Mouse (Mus musculus): Measurements from ENCODE around the gene Clstn3. TPM values are rescaled to one million over a fixed set of nuclear protein-coding genes. Genes with fewer than 3 reads are reported as not detected.
"Not testable (repeated sequence)": the region's sequence is repeated elsewhere in the genome, so short reads cannot be mapped to it uniquely, and the experiment has no call there.

The Clstn3 gene
- total and polyA plus RNA-seq, 3 experiments, result 17.7 to 126 (median 21.4) TPM

GRCm38 (mm10) chr6:124512355-124512836 is 47.8 kb upstream of the Clstn3 start, which contains the start of gene C1ra (continued):
- no peak for TF ChIP-seq JUND (conservative IDR thresholded peaks at IDR 0.05; ENCODE audit: low read depth, low read length)
- TF ChIP-seq MAZ (IDR thresholded peaks at IDR 0.05; ENCODE audit: low read depth, low read length), result no peak
- 0 out of 2 replicates have a peak, but pooled peaks have one; percentile 16 for TF ChIP-seq BHLHE40 (IDR thresholded peaks at IDR 0.05; ENCODE audit: low read depth, low read length)
- peak; percentile 73 to 79 for TF ChIP-seq CTCF (conservative IDR thresholded peaks at IDR 0.05 in 1 of 2, IDR thresholded peaks at IDR 0.05 in 1 of 2; ENCODE audit: low read depth in 2 of 2, low read length in 2 of 2)
- TF ChIP-seq MEF2A (IDR thresholded peaks at IDR 0.05; ENCODE audit: borderline replicate concordance, low read depth, low read length), result 0 out of 2 replicates have a peak, but pooled peaks have one; percentile 24
- TF ChIP-seq SIN3A (IDR thresholded peaks at IDR 0.05; ENCODE audit: low read length), result no peak; the same call in 1 of the 2 replicates
- peak; percentile 92 for TF ChIP-seq ZNF384 (IDR thresholded peaks at IDR 0.05; ENCODE audit: low read depth, low read length)
- no peak for TF ChIP-seq MAFK (IDR thresholded peaks at IDR 0.05; ENCODE audit: insufficient replicate concordance, low read length)
- TF ChIP-seq ZC3H11A (IDR thresholded peaks at IDR 0.05; ENCODE audit: low read depth, low read length), result no peak
- no peak for TF ChIP-seq HCFC1 (IDR thresholded peaks at IDR 0.05; ENCODE audit: low read depth, low read length)
- no peak for TF ChIP-seq TCF12 (IDR thresholded peaks at IDR 0.05; ENCODE audit: low read depth, low read length)
- peak; percentile 79 for TF ChIP-seq SMC3 (IDR thresholded peaks at IDR 0.05; ENCODE audit: low read depth, low read length)

- DNase-seq (ENCODE audit: extremely low read depth), result no peak
- no peak overlapping the region for H3K4me3 ChIP-seq (replicated peaks in 1 of 3; ENCODE audit: low read depth in 2 of 3, low read length in 2 of 3, poor library complexity in 1 of 3)
- no peak overlapping the region for H3K27ac ChIP-seq (ENCODE audit: insufficient read depth, low read depth)
- peaks cover 0 to 11% of the 10 kb centered on the region in 2 experiments; a peak in 2 of 4 replicates for H3K4me1 ChIP-seq (ENCODE audit: control insufficient read depth in 1 of 2, insufficient read depth in 2 of 2)
- peaks cover 0 to 6% of the 10 kb centered on the region in 2 experiments for H3K36me3 ChIP-seq (replicated peaks in 1 of 2; ENCODE audit: control insufficient read depth in 1 of 2, insufficient read depth in 1 of 2, low read length in 1 of 2)
- dilution Hi-C loops (cut with MboI; ENCODE audit: extremely low pct_ligation_motif_present, extremely low pct_unique_long_range_greater_than_20kb, low sequenced_read_pairs) (no loop called here), in situ Hi-C loops (cut with MboI; ENCODE audit: low pct_ligation_motif_present, low pct_unique_long_range_greater_than_20kb, low sequenced_read_pairs) (no loop called here)
- no peaks in the 10 kb centered on the region for H3K27me3 ChIP-seq (replicated peaks)
- no peak overlapping the region for H3K9ac ChIP-seq (ENCODE audit: insufficient read depth, low read depth)
- H3K9me3 ChIP-seq (replicated peaks; ENCODE audit: low read length), result no peaks in the 10 kb centered on the region
- H3K4me2 ChIP-seq (ENCODE audit: insufficient read depth, low read depth, poor library complexity, severe bottlenecking), result 0 out of 2 replicates have a peak overlapping the region, but pooled peaks have one; percentile 4
- no peaks in the 10 kb centered on the region for H3K79me2 ChIP-seq (replicated peaks; ENCODE audit: control insufficient read depth, extremely low read depth, insufficient read depth, poor library complexity, severe bottlenecking)
- no peak for TF ChIP-seq JUND (conservative IDR thresholded peaks at IDR 0.05; ENCODE audit: low read depth, low read length)
- TF ChIP-seq MXI1 (IDR thresholded peaks at IDR 0.05; ENCODE audit: low read depth, low read length), result no peak
- no peak for TF ChIP-seq NRF1 (IDR thresholded peaks at IDR 0.05; ENCODE audit: low read depth, low read length)
Measured at GRCm38 (mm10) chr6:124511936-124512335, 47.3 kb upstream of the Clstn3 start.

DNA sequence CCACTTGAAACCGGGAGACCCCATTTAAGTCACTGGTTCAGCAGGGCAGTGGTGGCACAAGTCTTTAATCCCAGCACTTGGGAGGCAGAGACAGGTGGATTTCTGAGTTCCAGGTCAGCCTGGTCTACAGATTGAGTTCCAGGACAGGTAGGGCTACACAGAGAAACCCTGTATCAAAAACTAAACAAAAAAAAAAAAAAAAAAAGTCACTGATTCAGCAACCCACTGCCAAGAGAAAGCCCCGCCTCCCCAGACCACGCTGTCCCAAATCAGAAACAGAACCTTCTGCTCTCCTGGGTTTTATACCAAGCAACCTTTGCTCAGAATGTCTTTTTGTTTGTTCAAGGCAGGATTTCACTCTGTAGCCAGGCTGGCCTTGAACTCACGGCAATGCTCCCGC is 44.6 kb upstream of the Clstn3 start:
- dilution Hi-C loops (cut with MboI; ENCODE audit: extremely low pct_ligation_motif_present, extremely low pct_unique_long_range_greater_than_20kb, low sequenced_read_pairs); H3K9me3 ChIP-seq (replicated peaks; ENCODE audit: low read length); H3K36me3 ChIP-seq (replicated peaks in 1 of 2; ENCODE audit: control insufficient read depth in 1 of 2, insufficient read depth in 1 of 2, low read length in 1 of 2); H3K9ac ChIP-seq (ENCODE audit: insufficient read depth, low read depth); DNase-seq (ENCODE audit: extremely low read depth); H3K27me3 ChIP-seq (replicated peaks); H3K4me3 ChIP-seq (replicated peaks in 1 of 3; ENCODE audit: low read depth in 2 of 3, low read length in 2 of 3, poor library complexity in 1 of 3); H3K79me2 ChIP-seq (replicated peaks; ENCODE audit: control insufficient read depth, extremely low read depth, insufficient read depth, poor library complexity, severe bottlenecking); H3K4me2 ChIP-seq (ENCODE audit: insufficient read depth, low read depth, poor library complexity, severe bottlenecking); in situ Hi-C loops (cut with MboI; ENCODE audit: low pct_ligation_motif_present, low pct_unique_long_range_greater_than_20kb, low sequenced_read_pairs); H3K27ac ChIP-seq (ENCODE audit: insufficient read depth, low read depth): not testable (repeated sequence)
- peaks cover 0 to 25% of the 10 kb centered on the region in 2 experiments; a peak in 2 of 4 replicates for H3K4me1 ChIP-seq (ENCODE audit: control insufficient read depth in 1 of 2, insufficient read depth in 2 of 2)

Data from CH12.LX (cell line).